Mouse (Mus musculus): ENCODE measurements around the gene Scgb1c1.
"Not testable (repeated sequence)": the region's sequence is repeated elsewhere in the genome, so short reads cannot be mapped to it uniquely, and the experiment has no call there.

The Scgb1c1 gene

DNA sequence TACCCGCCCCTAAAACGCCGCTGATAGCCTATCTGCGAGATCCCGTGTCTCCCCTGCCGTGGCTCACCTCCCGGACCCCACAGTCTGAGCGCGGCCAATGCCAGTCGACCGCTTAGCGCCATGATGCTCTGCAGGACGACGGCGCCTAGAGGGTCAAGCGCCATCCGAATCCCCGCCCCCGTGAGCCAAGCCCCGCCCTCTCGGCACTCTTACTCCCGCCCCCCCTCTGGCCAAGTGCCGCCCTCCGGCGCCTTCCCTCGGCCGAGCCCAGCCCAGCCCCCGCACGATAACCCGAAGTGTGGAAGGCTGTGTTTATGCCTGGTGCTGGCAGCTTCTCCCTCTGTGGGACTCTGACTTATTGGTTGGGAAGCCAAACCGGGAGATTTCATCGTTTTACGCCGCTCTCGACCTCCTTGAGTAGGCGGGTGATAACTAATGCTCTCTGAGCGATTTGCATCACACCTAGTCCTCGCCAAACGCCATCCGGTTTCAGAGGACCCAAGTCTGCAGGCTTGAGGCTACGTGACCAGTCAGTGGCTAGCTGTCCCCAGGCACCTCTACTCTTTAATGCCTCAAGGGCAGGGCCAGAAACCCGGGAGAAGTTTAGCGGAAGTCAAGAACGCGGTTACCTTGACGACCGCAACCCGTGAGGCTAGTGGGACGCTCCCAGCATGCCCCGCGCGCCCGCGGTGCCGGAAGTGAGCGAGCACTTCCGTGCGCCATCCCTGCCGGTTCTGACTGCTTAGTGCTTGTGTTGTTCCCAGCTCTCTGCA lies 36.5 kb downstream of the Scgb1c1 start, which contains the start of the genes Psmd13 and Sirt3:
Gene Psmd13, plus strand, starts transcription at position 273 of the 773 bp plus-strand sequence.
Gene Sirt3, minus strand, starts transcription at position 614 of the 773 bp plus-strand sequence.
- DNase-seq: peak; percentile 99

DNA sequence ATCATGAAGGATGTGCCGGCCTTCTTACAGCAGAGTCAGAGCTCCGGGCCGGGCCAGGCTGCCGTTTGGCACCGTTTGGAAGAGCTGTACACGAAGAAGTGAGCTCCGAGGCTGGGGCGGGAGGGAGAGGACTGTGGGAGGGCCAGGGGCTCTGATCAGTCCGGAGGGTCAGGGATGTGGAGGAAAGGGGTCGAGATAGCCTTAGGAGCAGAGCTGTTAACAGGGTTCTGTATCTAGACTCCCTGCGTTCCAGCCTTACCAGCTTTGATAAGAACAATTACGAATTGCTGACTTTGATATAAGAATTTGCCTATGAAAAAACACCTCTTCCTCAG lies 37.1 kb downstream of the Scgb1c1 start:
- DNase-seq: no peak

DNA sequence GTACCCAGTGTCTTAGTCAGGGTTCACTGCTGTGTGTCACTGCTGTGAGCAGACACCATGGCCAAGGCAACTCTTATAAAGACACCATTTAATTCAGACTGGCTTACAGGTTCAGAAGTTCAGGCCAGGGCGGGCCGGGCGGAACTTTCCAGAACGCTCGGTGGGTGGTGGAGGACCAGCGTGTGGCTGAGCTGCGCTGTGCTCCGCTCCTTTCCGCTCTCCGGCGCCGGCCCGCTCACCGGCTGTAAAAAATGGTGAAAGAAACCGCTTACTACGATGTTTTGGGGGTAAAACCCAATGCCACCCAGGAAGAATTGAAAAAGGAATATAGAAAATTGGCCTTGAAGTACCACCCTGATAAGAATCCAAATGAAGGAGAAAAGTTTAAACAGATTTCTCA lies 45.3 kb downstream of the Scgb1c1 start:
- DNase-seq: not testable (repeated sequence)

DNA sequence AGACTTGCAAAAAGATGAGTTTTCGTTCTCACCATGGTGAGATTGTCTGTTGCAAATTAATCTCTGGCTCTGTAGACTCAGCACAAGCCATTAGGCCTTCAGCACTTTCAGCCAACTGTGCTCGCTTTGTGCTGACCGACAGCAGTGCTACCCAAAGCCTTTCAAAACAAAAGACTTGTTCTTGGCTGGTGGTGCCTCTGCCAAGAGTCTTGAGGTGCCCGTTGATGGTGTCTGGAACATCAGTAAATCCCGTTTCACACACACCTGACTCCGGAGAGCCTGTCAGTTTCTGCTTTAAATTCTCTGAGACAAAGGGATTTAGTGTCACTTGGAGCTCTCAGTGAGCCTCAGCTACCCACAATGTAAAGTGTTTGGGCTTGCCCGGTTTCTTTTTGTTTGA lies 48.7 kb downstream of the Scgb1c1 start:
- no peak for DNase-seq

DNA sequence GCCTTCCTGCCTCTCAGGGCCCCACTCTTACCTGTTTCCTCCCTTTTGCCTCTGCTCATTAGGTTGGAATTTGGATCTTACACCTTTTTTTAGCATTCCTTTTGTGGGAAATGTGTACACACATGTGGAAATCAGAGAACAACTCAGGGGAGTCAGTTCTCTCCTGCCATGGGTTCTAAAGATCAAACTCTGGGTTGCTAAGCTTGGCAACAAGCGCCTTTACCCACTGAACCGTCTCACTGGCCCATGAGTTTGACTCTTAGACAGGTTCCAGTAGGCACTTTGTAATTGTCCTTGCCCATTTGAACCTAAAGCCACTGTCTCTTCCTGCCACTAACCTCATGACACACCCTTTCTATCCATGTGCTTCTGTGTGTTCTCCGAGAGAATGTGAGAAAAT lies 49.3 kb downstream of the Scgb1c1 start:
- DNase-seq: no peak
